Mouse (Mus musculus): ENCODE results near the gene Gm20662. TPM values are rescaled to one million over a fixed set of nuclear protein-coding genes. Genes with fewer than 3 reads are reported as not detected.

Gm20662 gene
- polyA plus RNA-seq, 1 experiment from 2014 or later = 1.3 TPM

GRCm38 (mm10) chr9:107975399-107976386 lies 20.5 kb upstream of the Gm20662 start, which contains the start of gene Uba7:
TSS of gene Uba7 (plus strand) at chr9:107975505.
- 69% methylated on average over 12 of the region's 12 CpGs for WGBS
- Histone ChIP-seq H3K27ac (peak within 1 kb of the TSS; percentile 81), H3K4me3 (replicated peaks) (no peak within 1 kb of the TSS)

GRCm38 (mm10) chr9:107978815-107979214 lies 17.3 kb upstream of the Gm20662 start:
- Histone ChIP-seq H3K4me3 (replicated peaks) (no peak overlapping the region), H3K27ac (peak overlapping the region; percentile 35; the same call in 1 of the 2 replicates), H3K4me2 (no peak overlapping the region), H3K9me3 (no peaks in the 10 kb centered on the region), H3K27me3 (no peaks in the 10 kb centered on the region), H3K4me1 (replicated peaks) (peaks cover 67% of the 10 kb centered on the region), H3K9ac (replicated peaks) (no peak overlapping the region), H3K36me3 (no peaks in the 10 kb centered on the region; the same call in 1 of the 2 replicates)
- ATAC-seq (ENCODE audit: insufficient number of reproducible peaks, insufficient read depth, low FRiP score, low TSS enrichment, low read depth) = no peak
- 94% methylated on average over 12 of the region's 12 CpGs for WGBS

More at GRCm38 (mm10) chr9:107975399-107976386, 20.5 kb upstream of the Gm20662 start, which contains the start of gene Uba7:
- peaks cover 35% of the 10 kb centered on the region for H3K4me1 ChIP-seq (replicated peaks)
- no peak for ATAC-seq (ENCODE audit: insufficient number of reproducible peaks, insufficient read depth, low FRiP score, low TSS enrichment, low read depth)
- H3K9ac ChIP-seq (replicated peaks) = no peak within 1 kb of the TSS
- no peaks in the 10 kb centered on the region for H3K9me3 ChIP-seq
- peak within 1 kb of the TSS; percentile 14; the same call in 1 of the 2 replicates for H3K4me2 ChIP-seq
- H3K36me3 ChIP-seq = peaks cover 27% of the 10 kb centered on the region
- no peaks in the 10 kb centered on the region for H3K27me3 ChIP-seq

GRCm38 (mm10) chr9:107981684-107982605 lies 14.2 kb upstream of the Gm20662 start:
- peaks cover 10% of the 10 kb centered on the region for H3K36me3 ChIP-seq
- H3K9ac ChIP-seq (replicated peaks) = peak overlapping the region; percentile 91
- no peaks in the 10 kb centered on the region for H3K27me3 ChIP-seq
- peak; percentile 33 for ATAC-seq (ENCODE audit: insufficient number of reproducible peaks, insufficient read depth, low FRiP score, low TSS enrichment, low read depth)
- H3K4me2 ChIP-seq = peak overlapping the region; percentile 98
- peaks cover 70% of the 10 kb centered on the region for H3K4me1 ChIP-seq (replicated peaks)
- H3K9me3 ChIP-seq = no peaks in the 10 kb centered on the region
- peak overlapping the region; percentile 77 for H3K4me3 ChIP-seq (replicated peaks)
- H3K27ac ChIP-seq = peak overlapping the region; percentile 100
- 11% methylated on average over 7 of the region's 7 CpGs for WGBS

- WGBS = 12% methylated on average over 14 of the region's 14 CpGs
- ATAC-seq (ENCODE audit: insufficient number of reproducible peaks, insufficient read depth, low FRiP score, low TSS enrichment, low read depth) = peak; percentile 72
- Histone ChIP-seq H3K36me3 (peaks cover 10% of the 10 kb centered on the region), H3K4me1 (replicated peaks) (peaks cover 74% of the 10 kb centered on the region), H3K9ac (replicated peaks) (peak within 1 kb of the TSS; percentile 91), H3K27ac (peak within 1 kb of the TSS; percentile 100), H3K4me2 (peak within 1 kb of the TSS; percentile 98), H3K27me3 (no peaks in the 10 kb centered on the region), H3K4me3 (replicated peaks) (peak within 1 kb of the TSS; percentile 77), H3K9me3 (no peaks in the 10 kb centered on the region)
These were observed 13.3 kb upstream of the Gm20662 start, which contains the start of gene Gm20661 for GRCm38 (mm10) chr9:107982681-107983346. TSS of gene Gm20661 (plus strand) at chr9:107983058.

GRCm38 (mm10) chr9:107983421-107983890 lies 12.7 kb upstream of the Gm20662 start:
- 1% methylated on average over 4 of the region's 4 CpGs for WGBS
- Histone ChIP-seq H3K9ac (replicated peaks) (peak overlapping the region; percentile 91), H3K4me2 (peak overlapping the region; percentile 98), H3K27me3 (no peaks in the 10 kb centered on the region), H3K4me1 (replicated peaks) (peaks cover 81% of the 10 kb centered on the region), H3K27ac (peak overlapping the region; percentile 100), H3K9me3 (no peaks in the 10 kb centered on the region), H3K36me3 (peaks cover 10% of the 10 kb centered on the region), H3K4me3 (replicated peaks) (peak overlapping the region; percentile 77)
- peak; percentile 32 for ATAC-seq (ENCODE audit: insufficient number of reproducible peaks, insufficient read depth, low FRiP score, low TSS enrichment, low read depth)

- peaks cover 10% of the 10 kb centered on the region for H3K36me3 ChIP-seq
- 19% methylated on average over 19 of the region's 19 CpGs for WGBS
- H3K9ac ChIP-seq (replicated peaks) = peak overlapping the region; percentile 91
- H3K4me1 ChIP-seq (replicated peaks) = peaks cover 76% of the 10 kb centered on the region
- no peaks in the 10 kb centered on the region for H3K27me3 ChIP-seq
- H3K4me2 ChIP-seq = peak overlapping the region; percentile 98
- H3K27ac ChIP-seq = peak overlapping the region; percentile 100
- no peak for ATAC-seq (ENCODE audit: insufficient number of reproducible peaks, insufficient read depth, low FRiP score, low TSS enrichment, low read depth)
- peak overlapping the region; percentile 77 for H3K4me3 ChIP-seq (replicated peaks)
- H3K9me3 ChIP-seq = no peaks in the 10 kb centered on the region
These were observed 11.9 kb upstream of the Gm20662 start for GRCm38 (mm10) chr9:107984052-107984753.

- Histone ChIP-seq H3K27ac (peak overlapping the region; percentile 100), H3K4me3 (replicated peaks) (peak overlapping the region; percentile 77), H3K4me2 (peak overlapping the region; percentile 98), H3K9me3 (no peaks in the 10 kb centered on the region), H3K4me1 (replicated peaks) (peaks cover 73% of the 10 kb centered on the region), H3K9ac (replicated peaks) (peak overlapping the region; percentile 91), H3K36me3 (peaks cover 10% of the 10 kb centered on the region), H3K27me3 (no peaks in the 10 kb centered on the region)
- WGBS = 21% methylated on average over 9 of the region's 9 CpGs
- no peak for ATAC-seq (ENCODE audit: insufficient number of reproducible peaks, insufficient read depth, low FRiP score, low TSS enrichment, low read depth)
These were observed 11.4 kb upstream of the Gm20662 start for GRCm38 (mm10) chr9:107984754-107985055.

GRCm38 (mm10) chr9:107985131-107986119 lies 10.7 kb upstream of the Gm20662 start, which contains the start of gene Inka1:
TSS of gene Inka1 (minus strand) at chr9:107985879.
- WGBS = under 1% methylated on average over 58 of the region's 58 CpGs
- H3K27me3 ChIP-seq = no peaks in the 10 kb centered on the region
- H3K4me3 ChIP-seq (replicated peaks) = peak within 1 kb of the TSS; percentile 77
- peak; percentile 43 for ATAC-seq (ENCODE audit: insufficient number of reproducible peaks, insufficient read depth, low FRiP score, low TSS enrichment, low read depth)
- peaks cover 10% of the 10 kb centered on the region for H3K36me3 ChIP-seq
- peaks cover 66% of the 10 kb centered on the region for H3K4me1 ChIP-seq (replicated peaks)
- H3K9ac ChIP-seq (replicated peaks) = peak within 1 kb of the TSS; percentile 91
- peak within 1 kb of the TSS; percentile 100 for H3K27ac ChIP-seq
- no peaks in the 10 kb centered on the region for H3K9me3 ChIP-seq
- H3K4me2 ChIP-seq = peak within 1 kb of the TSS; percentile 98

GRCm38 (mm10) chr9:107986376-107986775 lies 9.8 kb upstream of the Gm20662 start:
- Histone ChIP-seq H3K4me2 (peak overlapping the region; percentile 98), H3K36me3 (peaks cover 10% of the 10 kb centered on the region; the same call in 1 of the 2 replicates), H3K9me3 (no peaks in the 10 kb centered on the region), H3K27ac (peak overlapping the region; percentile 100), H3K4me1 (replicated peaks) (peaks cover 57% of the 10 kb centered on the region), H3K27me3 (no peaks in the 10 kb centered on the region), H3K9ac (replicated peaks) (peak overlapping the region; percentile 35; the same call in 1 of the 2 replicates), H3K4me3 (replicated peaks) (peak overlapping the region; percentile 77)
- 6% methylated on average over 18 of the region's 18 CpGs for WGBS
- ATAC-seq (ENCODE audit: insufficient number of reproducible peaks, insufficient read depth, low FRiP score, low TSS enrichment, low read depth) = no peak

Measured in limb, embryonic 12.5 days (tissue).